Mouse (Mus musculus): ENCODE results near the gene Tbcb. TPM values are rescaled to one million over a fixed set of nuclear protein-coding genes. Genes with fewer than 3 reads are reported as not detected.

Gene Tbcb
- polyA plus RNA-seq, 1 experiment = 21.5 TPM

DNA sequence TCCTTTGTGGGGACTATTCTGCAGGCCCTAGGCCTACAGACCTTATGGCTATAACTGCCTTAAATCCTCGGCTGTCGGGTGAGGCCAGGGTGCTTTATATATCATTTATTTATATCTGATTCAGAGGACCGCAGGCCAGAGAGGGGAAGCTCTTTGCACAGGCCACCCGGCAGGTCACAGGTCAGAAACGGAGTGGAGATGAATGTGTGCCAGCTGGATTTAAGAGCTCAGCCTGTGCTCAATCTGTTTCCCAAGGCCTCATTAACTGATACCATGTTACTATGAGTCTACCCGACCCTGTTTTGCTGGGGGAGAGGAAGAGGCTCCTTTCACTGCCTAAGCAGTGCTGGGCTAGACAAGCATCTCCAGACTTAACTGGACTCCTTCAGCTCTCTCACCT is 42.3 kb upstream of the Tbcb start:
- Histone ChIP-seq H3K4me1 (ENCODE audit: control insufficient read depth, insufficient read depth, insufficient read length) (no peaks in the 10 kb centered on the region), H3K4me3 (ENCODE audit: extremely low read depth, insufficient read depth, insufficient read length) (no peak overlapping the region), H3K27ac (ENCODE audit: insufficient read depth, low read length) (no peak overlapping the region), H3K27me3 (ENCODE audit: control insufficient read depth, insufficient read depth, low read length) (no peaks in the 10 kb centered on the region), H3K36me3 (ENCODE audit: control insufficient read depth, insufficient read depth, low read length) (no peaks in the 10 kb centered on the region)
- TF ChIP-seq CTCF (IDR thresholded peaks at IDR 0.05; ENCODE audit: extremely low read depth, insufficient read depth, insufficient read length, insufficient replicate concordance) (no peak), POLR2A (IDR thresholded peaks at IDR 0.05; ENCODE audit: low read depth, low read length) (no peak)
- 89% methylated on average over 6 of the region's 6 CpGs for WGBS
- DNase-seq (ENCODE audit: low read depth in 1 of 2, low spot score in 2 of 2) = no peak

- H3K27ac ChIP-seq (ENCODE audit: insufficient read depth, low read length) = no peak overlapping the region
- no peak overlapping the region for H3K4me3 ChIP-seq (ENCODE audit: extremely low read depth, insufficient read depth, insufficient read length)
- WGBS = 90% methylated on average over 4 of the region's 4 CpGs
- H3K27me3 ChIP-seq (ENCODE audit: control insufficient read depth, insufficient read depth, low read length) = no peaks in the 10 kb centered on the region
- TF ChIP-seq POLR2A (IDR thresholded peaks at IDR 0.05; ENCODE audit: low read depth, low read length) (no peak), CTCF (IDR thresholded peaks at IDR 0.05; ENCODE audit: extremely low read depth, insufficient read depth, insufficient read length, insufficient replicate concordance) (no peak)
- DNase-seq (ENCODE audit: low read depth in 1 of 2, low spot score in 2 of 2) = no peak
- no peaks in the 10 kb centered on the region for H3K4me1 ChIP-seq (ENCODE audit: control insufficient read depth, insufficient read depth, insufficient read length)
- H3K36me3 ChIP-seq (ENCODE audit: control insufficient read depth, insufficient read depth, low read length) = 0 out of 2 replicates have a peak, but pooled peaks cover 1% of the 10 kb centered on the region
Observed at GRCm38 (mm10) chr7:30269641-30270040, 37.6 kb upstream of the Tbcb start.

GRCm38 (mm10) chr7:30266780-30267179 is 34.7 kb upstream of the Tbcb start:
- H3K4me3 ChIP-seq (ENCODE audit: extremely low read depth, insufficient read depth, insufficient read length) = no peak overlapping the region
- no peaks in the 10 kb centered on the region for H3K4me1 ChIP-seq (ENCODE audit: control insufficient read depth, insufficient read depth, insufficient read length)
- DNase-seq (ENCODE audit: low read depth in 1 of 2, low spot score in 2 of 2) = no peak
- 0 out of 2 replicates have a peak, but pooled peaks cover 1% of the 10 kb centered on the region for H3K36me3 ChIP-seq (ENCODE audit: control insufficient read depth, insufficient read depth, low read length)
- H3K27me3 ChIP-seq (ENCODE audit: control insufficient read depth, insufficient read depth, low read length) = no peaks in the 10 kb centered on the region
- no peak overlapping the region for H3K27ac ChIP-seq (ENCODE audit: insufficient read depth, low read length)
- TF ChIP-seq CTCF (IDR thresholded peaks at IDR 0.05; ENCODE audit: extremely low read depth, insufficient read depth, insufficient read length, insufficient replicate concordance) (no peak), POLR2A (IDR thresholded peaks at IDR 0.05; ENCODE audit: low read depth, low read length) (no peak)
- WGBS = 94% methylated on average over 3 of the region's 3 CpGs

GRCm38 (mm10) chr7:30265935-30266334 is 33.9 kb upstream of the Tbcb start:
- H3K4me1 ChIP-seq (ENCODE audit: control insufficient read depth, insufficient read depth, insufficient read length) = no peaks in the 10 kb centered on the region
- DNase-seq (ENCODE audit: low read depth in 1 of 2, low spot score in 2 of 2) = no peak
- no peak overlapping the region for H3K4me3 ChIP-seq (ENCODE audit: extremely low read depth, insufficient read depth, insufficient read length)
- 96% methylated on average over 7 of the region's 7 CpGs for WGBS
- H3K27ac ChIP-seq (ENCODE audit: insufficient read depth, low read length) = no peak overlapping the region
- no peaks in the 10 kb centered on the region for H3K27me3 ChIP-seq (ENCODE audit: control insufficient read depth, insufficient read depth, low read length)
- 0 out of 2 replicates have a peak, but pooled peaks cover 1% of the 10 kb centered on the region for H3K36me3 ChIP-seq (ENCODE audit: control insufficient read depth, insufficient read depth, low read length)
- TF ChIP-seq CTCF (IDR thresholded peaks at IDR 0.05; ENCODE audit: extremely low read depth, insufficient read depth, insufficient read length, insufficient replicate concordance) (no peak), POLR2A (IDR thresholded peaks at IDR 0.05; ENCODE audit: low read depth, low read length) (no peak)

DNA sequence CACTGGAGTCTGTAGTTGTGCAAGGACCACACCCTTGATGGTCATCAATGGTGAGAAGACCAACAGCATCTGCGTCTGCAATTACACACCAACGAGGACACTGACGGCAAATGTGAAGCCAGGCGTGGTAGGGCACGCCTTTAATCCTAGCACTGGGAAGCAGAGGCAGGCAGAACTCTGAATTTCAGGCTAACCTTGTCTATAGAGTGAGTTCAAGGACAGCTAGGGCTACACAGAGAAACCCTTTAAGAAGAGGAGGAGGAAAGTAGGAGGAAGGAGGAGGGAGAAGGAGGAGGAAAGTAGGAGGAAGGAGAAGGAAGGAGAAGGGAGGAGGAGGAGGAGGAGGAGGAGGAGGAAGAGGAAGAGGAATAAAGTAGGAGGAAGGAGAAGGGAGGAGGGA is 33.5 kb upstream of the Tbcb start:
- 93% methylated on average over 5 of the region's 5 CpGs for WGBS
- no peaks in the 10 kb centered on the region for H3K4me1 ChIP-seq (ENCODE audit: control insufficient read depth, insufficient read depth, insufficient read length)
- no peak for TF ChIP-seq POLR2A (IDR thresholded peaks at IDR 0.05; ENCODE audit: low read depth, low read length)
- no peak for TF ChIP-seq CTCF (IDR thresholded peaks at IDR 0.05; ENCODE audit: extremely low read depth, insufficient read depth, insufficient read length, insufficient replicate concordance)
- H3K36me3 ChIP-seq (ENCODE audit: control insufficient read depth, insufficient read depth, low read length) = 0 out of 2 replicates have a peak, but pooled peaks cover 1% of the 10 kb centered on the region
- H3K4me3 ChIP-seq (ENCODE audit: extremely low read depth, insufficient read depth, insufficient read length) = no peak overlapping the region
- no peaks in the 10 kb centered on the region for H3K27me3 ChIP-seq (ENCODE audit: control insufficient read depth, insufficient read depth, low read length)
- H3K27ac ChIP-seq (ENCODE audit: insufficient read depth, low read length) = no peak overlapping the region
- no peak for DNase-seq (ENCODE audit: low read depth in 1 of 2, low spot score in 2 of 2)

DNA sequence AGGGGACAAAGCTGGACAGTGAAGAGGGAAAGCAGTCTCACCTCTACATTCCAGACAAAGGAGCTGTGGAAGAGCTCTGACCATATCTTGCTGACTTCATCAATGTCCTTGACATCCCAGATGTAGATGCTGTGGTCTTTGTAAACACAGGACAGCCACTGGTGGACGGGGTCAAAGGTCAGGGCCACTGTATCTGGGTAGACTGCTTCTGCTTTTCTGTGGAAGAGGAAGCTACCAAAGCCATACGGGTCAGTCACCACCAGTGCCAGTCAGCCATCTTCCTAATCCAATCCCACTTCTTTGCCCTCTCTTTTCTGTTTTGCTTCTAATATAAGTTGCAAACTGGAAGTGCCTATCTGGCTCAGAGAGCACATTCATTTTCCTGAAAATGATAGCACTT is 33.0 kb upstream of the Tbcb start:
- H3K4me3 ChIP-seq (ENCODE audit: extremely low read depth, insufficient read depth, insufficient read length) = no peak overlapping the region
- H3K27me3 ChIP-seq (ENCODE audit: control insufficient read depth, insufficient read depth, low read length) = no peaks in the 10 kb centered on the region
- 0 out of 2 replicates have a peak, but pooled peaks cover 1% of the 10 kb centered on the region for H3K36me3 ChIP-seq (ENCODE audit: control insufficient read depth, insufficient read depth, low read length)
- H3K4me1 ChIP-seq (ENCODE audit: control insufficient read depth, insufficient read depth, insufficient read length) = no peaks in the 10 kb centered on the region
- no peak for DNase-seq (ENCODE audit: low read depth in 1 of 2, low spot score in 2 of 2)
- no peak for TF ChIP-seq CTCF (IDR thresholded peaks at IDR 0.05; ENCODE audit: extremely low read depth, insufficient read depth, insufficient read length, insufficient replicate concordance)
- TF ChIP-seq POLR2A (IDR thresholded peaks at IDR 0.05; ENCODE audit: low read depth, low read length) = no peak
- no peak overlapping the region for H3K27ac ChIP-seq (ENCODE audit: insufficient read depth, low read length)
- WGBS = 67% methylated on average over 2 of the region's 2 CpGs
